Mouse (Mus musculus) olfactory bulb, adult 2 months (tissue): ENCODE measurements around the gene Ppp2r5b.

Experiments
- CTCF ChIP-seq: fragments of 200-500 bp; IDR thresholded peaks from 2 replicates; pipeline ENCODE4 v1.5.1; 2012; ENCODE audit warnings: low read depth, mild to moderate bottlenecking, low read length, moderate library complexity; ENCODE audit not compliant: insufficient read depth
- POLR2A ChIP-seq: fragments of 200-500 bp; IDR thresholded peaks from 2 replicates; pipeline ENCODE4 v1.6.1; 2012; ENCODE audit warnings: mild to moderate bottlenecking, low read depth, low read length, moderate library complexity; ENCODE audit not compliant: insufficient read depth

DNA sequence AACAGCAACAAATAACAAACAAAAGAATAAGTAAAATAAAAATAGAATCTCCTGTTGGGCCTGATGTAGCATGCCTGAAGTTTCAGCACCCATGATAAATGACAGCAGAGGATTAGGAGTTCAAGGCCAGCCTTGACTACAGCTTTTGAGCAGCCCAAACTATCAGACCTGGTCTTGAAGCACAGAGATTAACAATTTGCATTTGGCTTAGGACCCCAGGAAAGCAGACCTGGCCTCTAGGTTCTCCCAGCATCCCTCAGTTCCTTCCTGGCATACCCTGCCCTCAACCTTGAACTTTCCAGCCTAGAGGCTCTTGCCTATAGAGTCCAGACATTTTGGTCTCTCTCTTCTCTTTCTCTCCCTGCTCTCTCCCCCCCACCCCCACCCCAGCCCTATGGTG lies 3.1 kb upstream of the Ppp2r5b start:
- no peak for TF ChIP-seq POLR2A
- no peak for TF ChIP-seq CTCF
